Mouse (Mus musculus) heart, postnatal 0 days (tissue): ENCODE results near the gene Gm20458.

Source experiments
- CTCF ChIP-seq: IDR thresholded peaks from 2 replicates; pipeline ENCODE4 v1.5.1; 2016; ENCODE audit warnings: antibody characterized with exemption, control low read depth, low read depth
- EP300 ChIP-seq: IDR thresholded peaks from 2 replicates; pipeline ENCODE4 v1.6.1; 2016; ENCODE audit warnings: antibody characterized with exemption, low read depth

DNA sequence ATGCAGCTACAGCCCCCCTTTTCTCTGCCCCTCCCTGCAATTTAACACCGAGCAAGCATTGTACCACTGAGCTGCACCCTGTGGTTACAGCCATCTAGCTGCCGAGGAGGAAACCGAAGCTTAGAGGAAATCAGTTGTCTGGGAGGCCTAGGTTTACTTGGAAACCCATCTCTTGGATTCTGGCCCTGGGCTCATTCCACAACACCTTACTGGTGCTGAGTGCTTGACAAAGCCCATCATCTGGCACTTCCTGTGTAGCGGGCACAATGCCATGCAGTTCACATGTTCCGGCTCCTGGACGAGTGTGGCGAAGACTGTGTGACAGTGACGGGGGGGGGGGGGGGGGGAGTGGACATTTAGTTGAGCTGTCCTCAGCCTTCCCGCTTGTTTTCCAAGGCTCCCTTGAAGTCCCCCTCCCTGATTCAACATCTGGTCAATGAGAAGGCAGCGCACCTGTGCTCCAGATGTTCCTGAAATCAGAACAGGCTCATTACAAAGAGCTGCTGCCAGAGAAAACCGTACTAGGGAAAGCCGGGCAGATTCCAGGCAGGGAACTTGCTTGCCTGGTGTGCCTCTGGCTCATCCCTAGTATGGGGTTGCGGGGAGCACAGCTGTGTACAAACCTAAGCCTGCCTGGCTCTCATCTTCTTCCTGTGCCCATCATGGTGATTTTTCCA is 8.6 kb upstream of the Gm20458 start:
- TF ChIP-seq CTCF (no peak), EP300 (peak; percentile 86)
